Mouse (Mus musculus): Measurements from ENCODE around the gene Pla2g4b. TPM values are rescaled to one million over a fixed set of nuclear protein-coding genes. Genes with fewer than 3 reads are reported as not detected.

Gene Pla2g4b
- polyA plus RNA-seq, 1 experiment from 2014 or later: 2.5 TPM

- no peak overlapping the region for H3K9ac ChIP-seq (ENCODE audit: low read depth, low read length)
- H3K4me1 ChIP-seq (replicated peaks; ENCODE audit: control insufficient read depth, insufficient read depth, low read length): no peaks in the 10 kb centered on the region
- H3K4me3 ChIP-seq (ENCODE audit: low read depth, low read length): no peak overlapping the region
- 88% methylated on average over 14 of the region's 14 CpGs for WGBS
- H3K27ac ChIP-seq (ENCODE audit: low read depth, low read length): no peak overlapping the region
- no peaks in the 10 kb centered on the region for H3K27me3 ChIP-seq (ENCODE audit: control insufficient read depth, insufficient read depth, low read length)
- H3K36me3 ChIP-seq (ENCODE audit: control insufficient read depth, insufficient read depth, low read length): no peaks in the 10 kb centered on the region
- DNase-seq (ENCODE audit: low spot score) (no peak), ATAC-seq (ENCODE audit: low FRiP score) (no peak)
- no peaks in the 10 kb centered on the region for H3K9me3 ChIP-seq (ENCODE audit: control insufficient read depth, low read length)
- H3K4me2 ChIP-seq (replicated peaks; ENCODE audit: low read depth, low read length): no peak overlapping the region
Measured at GRCm38 (mm10) chr2:120084593-120085361, 51.6 kb downstream of the Pla2g4b start.

- DNase-seq (ENCODE audit: low spot score) (no peak), ATAC-seq (ENCODE audit: low FRiP score) (no peak)
- H3K4me2 ChIP-seq (replicated peaks; ENCODE audit: low read depth, low read length): no peak overlapping the region
- no peak overlapping the region for H3K9ac ChIP-seq (ENCODE audit: low read depth, low read length)
- H3K4me3 ChIP-seq (ENCODE audit: low read depth, low read length): no peak overlapping the region
- no peaks in the 10 kb centered on the region for H3K9me3 ChIP-seq (ENCODE audit: control insufficient read depth, low read length)
- H3K27ac ChIP-seq (ENCODE audit: low read depth, low read length): no peak overlapping the region
- 87% methylated on average over 3 of the region's 3 CpGs for WGBS
- H3K27me3 ChIP-seq (ENCODE audit: control insufficient read depth, insufficient read depth, low read length): no peaks in the 10 kb centered on the region
- H3K36me3 ChIP-seq (ENCODE audit: control insufficient read depth, insufficient read depth, low read length): no peaks in the 10 kb centered on the region
- H3K4me1 ChIP-seq (replicated peaks; ENCODE audit: control insufficient read depth, insufficient read depth, low read length): no peaks in the 10 kb centered on the region
Measured at GRCm38 (mm10) chr2:120086038-120086437, 52.8 kb downstream of the Pla2g4b start.

- no peak overlapping the region for H3K4me2 ChIP-seq (replicated peaks; ENCODE audit: low read depth, low read length)
- H3K4me3 ChIP-seq (ENCODE audit: low read depth, low read length): no peak overlapping the region
- no peaks in the 10 kb centered on the region for H3K27me3 ChIP-seq (ENCODE audit: control insufficient read depth, insufficient read depth, low read length)
- H3K4me1 ChIP-seq (replicated peaks; ENCODE audit: control insufficient read depth, insufficient read depth, low read length): no peaks in the 10 kb centered on the region
- no peak overlapping the region for H3K9ac ChIP-seq (ENCODE audit: low read depth, low read length)
- ATAC-seq (ENCODE audit: low FRiP score): no peak
- no peak for DNase-seq (ENCODE audit: low spot score)
- no peaks in the 10 kb centered on the region for H3K36me3 ChIP-seq (ENCODE audit: control insufficient read depth, insufficient read depth, low read length)
- no peak overlapping the region for H3K27ac ChIP-seq (ENCODE audit: low read depth, low read length)
- no peaks in the 10 kb centered on the region for H3K9me3 ChIP-seq (ENCODE audit: control insufficient read depth, low read length)
- WGBS: 86% methylated on average over 3 of the region's 3 CpGs
Measured at GRCm38 (mm10) chr2:120087391-120087790, 54.2 kb downstream of the Pla2g4b start.

- Histone ChIP-seq H3K9me3 (ENCODE audit: control insufficient read depth, low read length) (no peaks in the 10 kb centered on the region), H3K4me1 (replicated peaks; ENCODE audit: control insufficient read depth, insufficient read depth, low read length) (no peaks in the 10 kb centered on the region), H3K4me3 (ENCODE audit: low read depth, low read length) (no peak overlapping the region), H3K27ac (ENCODE audit: low read depth, low read length) (no peak overlapping the region), H3K4me2 (replicated peaks; ENCODE audit: low read depth, low read length) (no peak overlapping the region), H3K9ac (ENCODE audit: low read depth, low read length) (no peak overlapping the region), H3K36me3 (ENCODE audit: control insufficient read depth, insufficient read depth, low read length) (no peaks in the 10 kb centered on the region), H3K27me3 (ENCODE audit: control insufficient read depth, insufficient read depth, low read length) (no peaks in the 10 kb centered on the region)
- 92% methylated on average over 2 of the region's 2 CpGs for WGBS
- no peak for DNase-seq (ENCODE audit: low spot score)
- ATAC-seq (ENCODE audit: low FRiP score): no peak
Measured at GRCm38 (mm10) chr2:120087897-120088296, 54.7 kb downstream of the Pla2g4b start.

- Histone ChIP-seq H3K36me3 (ENCODE audit: control insufficient read depth, insufficient read depth, low read length) (no peaks in the 10 kb centered on the region), H3K9ac (ENCODE audit: low read depth, low read length) (no peak overlapping the region), H3K4me3 (ENCODE audit: low read depth, low read length) (no peak overlapping the region), H3K4me2 (replicated peaks; ENCODE audit: low read depth, low read length) (no peak overlapping the region), H3K27ac (ENCODE audit: low read depth, low read length) (no peak overlapping the region), H3K4me1 (replicated peaks; ENCODE audit: control insufficient read depth, insufficient read depth, low read length) (no peaks in the 10 kb centered on the region), H3K9me3 (ENCODE audit: control insufficient read depth, low read length) (no peaks in the 10 kb centered on the region), H3K27me3 (ENCODE audit: control insufficient read depth, insufficient read depth, low read length) (no peaks in the 10 kb centered on the region)
- DNase-seq (ENCODE audit: low spot score) (no peak), ATAC-seq (ENCODE audit: low FRiP score) (no peak)
- WGBS: 95% methylated on average over 17 of the region's 17 CpGs
Measured at GRCm38 (mm10) chr2:120090979-120091378, 57.8 kb downstream of the Pla2g4b start.

Other genes with a start within 250 kb of the Pla2g4b start
- 19.0 and 19.9 TPM in 2 replicates for gene Rpap1, start 245.9 kb upstream of the Pla2g4b start, polyA plus RNA-seq (2014; fragmentation: Nextera tagmentation; extraction: Ambion mirVana)
- gene Tyro3, start 235.7 kb upstream of the Pla2g4b start, polyA plus RNA-seq (2014; fragmentation: Nextera tagmentation; extraction: Ambion mirVana): 16.6 and 17.5 TPM in 2 replicates
- gene Mga, start 136.2 kb upstream of the Pla2g4b start, polyA plus RNA-seq (2014; fragmentation: Nextera tagmentation; extraction: Ambion mirVana): 31.4 and 43.8 TPM in 2 replicates
- gene Mapkbp1, start 60.7 kb upstream of the Pla2g4b start, polyA plus RNA-seq (2014; fragmentation: Nextera tagmentation; extraction: Ambion mirVana): 3.2 and 4.4 TPM in 2 replicates
- 22.2 and 25.4 TPM in 2 replicates for gene Jmjd7, start 5.9 kb upstream of the Pla2g4b start, polyA plus RNA-seq (2014; fragmentation: Nextera tagmentation; extraction: Ambion mirVana)
- gene Gm28042, start 5.9 kb upstream of the Pla2g4b start, polyA plus RNA-seq (2014; fragmentation: Nextera tagmentation; extraction: Ambion mirVana): 3.1 and 5.3 TPM in 2 replicates
- 13.6 and 18.3 TPM in 2 replicates for gene Ehd4, start 121.2 kb downstream of the Pla2g4b start, polyA plus RNA-seq (2014; fragmentation: Nextera tagmentation; extraction: Ambion mirVana)
- 0.11 and 0.31 TPM in 2 replicates for gene Pla2g4e, start 211.9 kb downstream of the Pla2g4b start, polyA plus RNA-seq (2014; fragmentation: Nextera tagmentation; extraction: Ambion mirVana)

All from hindbrain, embryonic 11.5 days (tissue).